Mouse (Mus musculus): ENCODE data around the gene Ppp1r1c.

- TF ChIP-seq CTCF (IDR thresholded peaks at IDR 0.05; ENCODE audit: low read depth) = no peak
- no peak for TF ChIP-seq EP300 (IDR thresholded peaks at IDR 0.05; ENCODE audit: low read depth)
Observed at GRCm38 (mm10) chr2:79744164-79744563, 36.6 kb downstream of the Ppp1r1c start.
